Mouse (Mus musculus) cortical plate, adult 2 months (tissue): Measurements from ENCODE around the gene Fras1.

Experiments used
- CTCF ChIP-seq: fragments of 200-500 bp; IDR thresholded peaks from 2 replicates; pipeline ENCODE4 v1.5.1; 2011; ENCODE audit warnings: mild to moderate bottlenecking, control low read depth, low read length; ENCODE audit not compliant: insufficient read depth; ENCODE audit errors: extremely low read depth
- POLR2A ChIP-seq: fragments of 200-500 bp; IDR thresholded peaks from 2 replicates; pipeline ENCODE4 v1.6.1; 2011; ENCODE audit warnings: mild to moderate bottlenecking, low read length, control low read depth; ENCODE audit not compliant: insufficient read depth; ENCODE audit errors: extremely low read depth

- TF ChIP-seq POLR2A (no peak), CTCF (no peak)
Measured at GRCm38 (mm10) chr5:96389963-96390623, 16.3 kb downstream of the Fras1 start.
